Mouse (Mus musculus) heart, embryonic 13.5 days (tissue): Measurements from ENCODE around the gene Samm50. TPM values are rescaled to one million over a fixed set of nuclear protein-coding genes. Genes with fewer than 3 reads are reported as not detected.

Experiments used
- ATAC-seq: fragments of 200-750 bp; cut with Nextera tagmentation; 2 replicates; pipeline ENCODE4 v1.8.0; 2017; ENCODE audit warnings: moderate TSS enrichment; ENCODE audit not compliant: insufficient number of reproducible peaks, low FRiP score, low TSS enrichment; ENCODE audit errors: extremely low read depth
- H3K27ac ChIP-seq: fragments of 300-500 bp; sonication (generic); replicated peaks from 2 replicates; pipeline ENCODE4 v1.5.1; 2015; ENCODE audit warnings: moderate library complexity, mild to moderate bottlenecking, inconsistent platforms
- H3K27me3 ChIP-seq: fragments of 300-500 bp; sonication (generic); replicated peaks from 2 replicates; pipeline ENCODE4 v1.6.1; 2015; ENCODE audit warnings: mild to moderate bottlenecking, inconsistent platforms
- H3K36me3 ChIP-seq: fragments of 300-500 bp; sonication (generic); 2 replicates; pipeline ENCODE4 v1.6.1; 2015; ENCODE audit warnings: mild to moderate bottlenecking, inconsistent platforms
- H3K4me1 ChIP-seq: fragments of 300-500 bp; sonication (generic); 2 replicates; pipeline ENCODE4 v1.6.1; 2015; ENCODE audit warnings: inconsistent platforms
- H3K4me2 ChIP-seq: fragments of 300-500 bp; sonication (generic); 2 replicates; pipeline ENCODE4 v1.6.1; 2015; ENCODE audit warnings: inconsistent platforms, mild to moderate bottlenecking, moderate library complexity
- H3K4me3 ChIP-seq: fragments of 300-500 bp; sonication (generic); 2 replicates; pipeline ENCODE4 v1.5.1; 2015; ENCODE audit warnings: moderate library complexity, mild to moderate bottlenecking, inconsistent platforms
- H3K9ac ChIP-seq: fragments of 300-500 bp; sonication (generic); 2 replicates; pipeline ENCODE4 v1.6.1; 2015; ENCODE audit warnings: inconsistent platforms, mild to moderate bottlenecking, moderate library complexity
- H3K9me3 ChIP-seq: fragments of 300-500 bp; sonication (generic); 2 replicates; pipeline ENCODE4 v1.6.1; 2016; ENCODE audit warnings: inconsistent platforms
- WGBS: fragments of 180-500 bp; shearing (Covaris S2); methylation state at CpG from one replicate; pipeline ENCODE4 v1.1.7; 2015; ENCODE audit warnings: mixed read lengths; 5-methylcytosine and 5-hydroxymethylcytosine counted together
- polyA plus RNA-seq: library from polyadenylated mRNA; unstranded; fragments of >200 nt; fragmentation: Nextera tagmentation; extraction: Ambion mirVana; gene quantifications from 2 replicates; pipeline ENCODE4 v1.2.1, GENCODE M21; 2015

Samm50 gene
- polyA plus RNA-seq, 1 experiment from 2014 or later, result 103 TPM

GRCm38 (mm10) chr15:84224779-84225178 lies 32.7 kb downstream of the Samm50 start:
- no peak overlapping the region for H3K4me3 ChIP-seq
- no peak overlapping the region for H3K9ac ChIP-seq
- peaks cover 23% of the 10 kb centered on the region for H3K4me1 ChIP-seq
- 0 out of 2 replicates have a peak, but pooled peaks cover 6% of the 10 kb centered on the region for H3K27me3 ChIP-seq
- H3K4me2 ChIP-seq, result no peak overlapping the region
- 37% methylated on average over 10 of the region's 10 CpGs for WGBS
- H3K36me3 ChIP-seq, result no peaks in the 10 kb centered on the region
- no peak overlapping the region for H3K27ac ChIP-seq
- H3K9me3 ChIP-seq, result no peaks in the 10 kb centered on the region
- ATAC-seq, result no peak

GRCm38 (mm10) chr15:84226918-84227317 lies 34.9 kb downstream of the Samm50 start:
- WGBS, result 83% methylated on average over 15 of the region's 15 CpGs
- ATAC-seq, result no peak
- Histone ChIP-seq H3K4me2 (no peak overlapping the region), H3K36me3 (no peaks in the 10 kb centered on the region), H3K27me3 (0 out of 2 replicates have a peak, but pooled peaks cover 6% of the 10 kb centered on the region), H3K27ac (no peak overlapping the region), H3K4me3 (no peak overlapping the region), H3K9ac (no peak overlapping the region), H3K4me1 (peaks cover 37% of the 10 kb centered on the region), H3K9me3 (no peaks in the 10 kb centered on the region)

GRCm38 (mm10) chr15:84230661-84231060 lies 38.6 kb downstream of the Samm50 start:
- Histone ChIP-seq H3K27me3 (no peaks in the 10 kb centered on the region), H3K9ac (peak overlapping the region; percentile 91), H3K4me1 (peaks cover 39% of the 10 kb centered on the region), H3K4me3 (peak overlapping the region; percentile 80), H3K27ac (peak overlapping the region; percentile 88), H3K9me3 (no peaks in the 10 kb centered on the region), H3K4me2 (peak overlapping the region; percentile 80), H3K36me3 (peaks cover 8% of the 10 kb centered on the region)
- WGBS, result 8% methylated on average over 5 of the region's 5 CpGs
- no peak for ATAC-seq

- 0 out of 2 replicates have a peak, but pooled peaks have one; percentile 52 for ATAC-seq
- 2% methylated on average over 16 of the region's 16 CpGs for WGBS
Observed at GRCm38 (mm10) chr15:84231113-84231712, 39.2 kb downstream of the Samm50 start.

GRCm38 (mm10) chr15:84231721-84232561 lies 39.9 kb downstream of the Samm50 start, which contains the start of gene Parvb:
TSS of gene Parvb (plus strand) at chr15:84232043.
- Histone ChIP-seq H3K4me3 (peak within 1 kb of the TSS; percentile 80), H3K9ac (peak within 1 kb of the TSS; percentile 91), H3K4me2 (peak within 1 kb of the TSS; percentile 80), H3K27me3 (no peaks in the 10 kb centered on the region), H3K4me1 (peaks cover 39% of the 10 kb centered on the region), H3K36me3 (peaks cover 15% of the 10 kb centered on the region), H3K9me3 (no peaks in the 10 kb centered on the region), H3K27ac (peak within 1 kb of the TSS; percentile 88)
- ATAC-seq, result peak; percentile 58; the same call in 1 of the 2 replicates
- under 1% methylated on average over 53 of the region's 53 CpGs for WGBS

More at GRCm38 (mm10) chr15:84231113-84231712, 39.2 kb downstream of the Samm50 start:
- peaks cover 9% of the 10 kb centered on the region for H3K36me3 ChIP-seq
- H3K9ac ChIP-seq, result peak overlapping the region; percentile 91
- H3K4me1 ChIP-seq, result peaks cover 39% of the 10 kb centered on the region
- H3K9me3 ChIP-seq, result no peaks in the 10 kb centered on the region
- peak overlapping the region; percentile 88 for H3K27ac ChIP-seq
- H3K4me3 ChIP-seq, result peak overlapping the region; percentile 80
- H3K4me2 ChIP-seq, result peak overlapping the region; percentile 80
- H3K27me3 ChIP-seq, result no peaks in the 10 kb centered on the region

GRCm38 (mm10) chr15:84232609-84233008 lies 40.6 kb downstream of the Samm50 start:
- H3K4me2 ChIP-seq, result peak overlapping the region; percentile 80
- H3K9ac ChIP-seq, result peak overlapping the region; percentile 91
- H3K36me3 ChIP-seq, result peaks cover 15% of the 10 kb centered on the region
- 9% methylated on average over 7 of the region's 8 CpGs for WGBS
- H3K9me3 ChIP-seq, result no peaks in the 10 kb centered on the region
- ATAC-seq, result no peak
- peak overlapping the region; percentile 88 for H3K27ac ChIP-seq
- H3K27me3 ChIP-seq, result no peaks in the 10 kb centered on the region
- peak overlapping the region; percentile 80 for H3K4me3 ChIP-seq
- H3K4me1 ChIP-seq, result peaks cover 39% of the 10 kb centered on the region

GRCm38 (mm10) chr15:84234794-84235581 lies 42.9 kb downstream of the Samm50 start:
- Histone ChIP-seq H3K4me2 (0 out of 2 replicates have a peak overlapping the region, but pooled peaks have one; percentile 5), H3K4me3 (no peak overlapping the region), H3K36me3 (peaks cover 15% of the 10 kb centered on the region), H3K27me3 (no peaks in the 10 kb centered on the region), H3K9me3 (no peaks in the 10 kb centered on the region), H3K4me1 (peaks cover 61% of the 10 kb centered on the region), H3K9ac (no peak overlapping the region), H3K27ac (peak overlapping the region; percentile 67)
- ATAC-seq, result no peak
- 71% methylated on average over 7 of the region's 7 CpGs for whole genome bisulfite sequencing

- H3K4me2 ChIP-seq, result 0 out of 2 replicates have a peak overlapping the region, but pooled peaks have one; percentile 5
- peak overlapping the region; percentile 67 for H3K27ac ChIP-seq
- H3K9ac ChIP-seq, result no peak overlapping the region
- ATAC-seq, result no peak
- H3K27me3 ChIP-seq, result no peaks in the 10 kb centered on the region
- peaks cover 56% of the 10 kb centered on the region for H3K4me1 ChIP-seq
- no peak overlapping the region for H3K4me3 ChIP-seq
- no peaks in the 10 kb centered on the region for H3K9me3 ChIP-seq
- peaks cover 15% of the 10 kb centered on the region for H3K36me3 ChIP-seq
- WGBS, result 66% methylated on average over 7 of the region's 7 CpGs
Observed at GRCm38 (mm10) chr15:84235646-84236045, 43.6 kb downstream of the Samm50 start.

- H3K9me3 ChIP-seq, result no peaks in the 10 kb centered on the region
- no peak for ATAC-seq
- H3K4me2 ChIP-seq, result peak overlapping the region; percentile 58; the same call in 1 of the 2 replicates
- H3K27me3 ChIP-seq, result no peaks in the 10 kb centered on the region
- peaks cover 20% of the 10 kb centered on the region for H3K36me3 ChIP-seq
- no peak overlapping the region for H3K27ac ChIP-seq
- 51% methylated on average over 15 of the region's 15 CpGs for WGBS
- no peak overlapping the region for H3K9ac ChIP-seq
- no peak overlapping the region for H3K4me3 ChIP-seq
- H3K4me1 ChIP-seq, result peaks cover 41% of the 10 kb centered on the region
Observed at GRCm38 (mm10) chr15:84238552-84238951, 46.5 kb downstream of the Samm50 start.

GRCm38 (mm10) chr15:84238991-84239401 lies 47.0 kb downstream of the Samm50 start:
- Histone ChIP-seq H3K4me2 (peak overlapping the region; percentile 58), H3K36me3 (peaks cover 24% of the 10 kb centered on the region), H3K9ac (peak overlapping the region; percentile 52), H3K4me3 (peak overlapping the region; percentile 16), H3K9me3 (no peaks in the 10 kb centered on the region), H3K27ac (no peak overlapping the region), H3K27me3 (no peaks in the 10 kb centered on the region), H3K4me1 (peaks cover 41% of the 10 kb centered on the region)
- ATAC-seq, result no peak
- WGBS, result 14% methylated on average over 16 of the region's 16 CpGs

GRCm38 (mm10) chr15:84241520-84241919 lies 49.5 kb downstream of the Samm50 start:
- H3K4me3 ChIP-seq, result no peak overlapping the region
- H3K27me3 ChIP-seq, result no peaks in the 10 kb centered on the region
- peaks cover 13% of the 10 kb centered on the region for H3K36me3 ChIP-seq
- no peak for ATAC-seq
- no peak overlapping the region for H3K4me2 ChIP-seq
- H3K9ac ChIP-seq, result peak overlapping the region; percentile 30
- no peak overlapping the region for H3K27ac ChIP-seq
- 46% methylated on average over 7 of the region's 7 CpGs for WGBS
- H3K4me1 ChIP-seq, result peaks cover 44% of the 10 kb centered on the region
- H3K9me3 ChIP-seq, result no peaks in the 10 kb centered on the region
